Mouse (Mus musculus) Muller cell, postnatal 12 days (primary cell): ENCODE measurements at regions not wholly inside any gene's neighbourhood (a gene's known extent, or its start where the extent isn't known, plus 50 kb on each side); places are given as distances from the start of the nearest gene placed in this dataset.
A peak's percentile ranks its signal among the peaks of the same experiment; 100 is the strongest.

Experiments
- DNase-seq: peaks from one replicate; pipeline ENCODE4 v3.0.0-alpha.2; 2015; ENCODE audit errors: inconsistent ontology term

DNA sequence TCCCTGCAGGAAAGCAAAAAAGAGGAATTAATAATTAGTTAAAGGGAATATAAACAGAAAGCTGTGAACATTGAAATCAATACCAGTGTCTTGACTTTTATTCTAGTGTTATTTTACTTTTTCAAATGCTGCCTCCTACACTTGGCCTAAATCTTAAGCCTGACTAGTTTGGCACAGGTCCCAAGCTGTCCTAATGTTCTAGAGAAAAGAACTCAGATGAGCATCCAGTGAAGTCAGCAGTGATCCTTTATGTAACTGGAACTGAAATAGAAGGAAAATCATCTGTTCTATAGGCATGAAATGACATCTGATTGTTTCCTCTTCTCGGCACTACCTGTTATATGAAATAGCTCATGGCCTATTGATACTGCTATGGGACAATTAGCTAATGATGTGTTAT is 586.3 kb upstream of the Gria3 start:
- peak; percentile 1 for DNase-seq
